Mouse (Mus musculus): ENCODE measurements around the gene Cnih2.

- TF ChIP-seq POLR2A (IDR thresholded peaks at IDR 0.05; ENCODE audit: insufficient read depth, low read length): no peak
- no peak for TF ChIP-seq CTCF (IDR thresholded peaks at IDR 0.05; ENCODE audit: low read depth, low read length)
These were observed 31.1 kb downstream of the Cnih2 start for GRCm38 (mm10) chr19:5067040-5067799.
